Mouse (Mus musculus): ENCODE results near the gene Hist1h2ap. TPM values are rescaled to one million over a fixed set of nuclear protein-coding genes. Genes with fewer than 3 reads are reported as not detected.
"Not testable (repeated sequence)": the region's sequence is repeated elsewhere in the genome, so short reads cannot be mapped to it uniquely, and the experiment has no call there.

Hist1h2ap gene
- total and polyA plus RNA-seq, 2 experiments, result 6.3 to 37.4 TPM

DNA sequence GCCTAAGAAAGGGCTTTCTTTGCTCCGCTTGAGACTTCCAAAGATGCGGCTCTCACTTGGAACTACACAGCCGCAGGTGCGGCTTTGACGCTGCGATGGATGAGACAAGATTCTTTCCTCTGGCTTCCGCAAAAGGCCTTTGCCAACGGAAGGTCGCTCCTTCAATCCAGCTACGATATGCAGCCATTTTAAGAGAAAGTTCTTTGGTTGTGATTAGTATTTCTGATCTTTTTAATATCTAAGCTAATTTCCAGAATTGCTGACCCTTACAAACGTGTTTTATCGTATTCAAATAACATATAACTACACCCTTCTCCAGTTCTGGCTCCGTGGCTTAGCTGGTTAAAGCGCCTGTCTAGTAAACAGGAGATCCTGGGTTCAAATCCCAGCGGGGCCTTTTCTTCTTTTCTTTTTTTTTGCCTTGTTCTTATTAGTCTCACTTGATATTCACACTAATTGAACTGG, 22.4 kb upstream of the Hist1h2ap start:
- WGBS, result 11% methylated on average over 15 of the region's 15 CpGs
- H3K27ac ChIP-seq (replicated peaks; ENCODE audit: insufficient read depth, low read depth, low read length), result no peak overlapping the region
- peak; percentile 33 for DNase-seq (ENCODE audit: extremely low read depth, low read depth, low spot score)
- H3K79me2 ChIP-seq (ENCODE audit: control insufficient read depth, insufficient read depth, low read length), result no peaks in the 10 kb centered on the region
- H3K36me3 ChIP-seq (ENCODE audit: control insufficient read depth, insufficient read depth, low read length), result no peaks in the 10 kb centered on the region
- 0 out of 2 replicates have a peak, but pooled peaks cover 2% of the 10 kb centered on the region for H3K4me1 ChIP-seq (ENCODE audit: control insufficient read depth, insufficient read depth, low read length)
- no peak overlapping the region for H3K9ac ChIP-seq (ENCODE audit: low read depth, low read length)
- TF ChIP-seq CTCF (IDR thresholded peaks at IDR 0.05; ENCODE audit: low read depth, low read length), result no peak
- TF ChIP-seq POLR2A (IDR thresholded peaks at IDR 0.05; ENCODE audit: extremely low read depth, insufficient read depth, low read length), result no peak
- no peaks in the 10 kb centered on the region for H3K27me3 ChIP-seq (ENCODE audit: control insufficient read depth, insufficient read depth, low read length)
- peak overlapping the region; percentile 50 for H3K4me3 ChIP-seq (ENCODE audit: insufficient read depth, low read depth, low read length)

DNA sequence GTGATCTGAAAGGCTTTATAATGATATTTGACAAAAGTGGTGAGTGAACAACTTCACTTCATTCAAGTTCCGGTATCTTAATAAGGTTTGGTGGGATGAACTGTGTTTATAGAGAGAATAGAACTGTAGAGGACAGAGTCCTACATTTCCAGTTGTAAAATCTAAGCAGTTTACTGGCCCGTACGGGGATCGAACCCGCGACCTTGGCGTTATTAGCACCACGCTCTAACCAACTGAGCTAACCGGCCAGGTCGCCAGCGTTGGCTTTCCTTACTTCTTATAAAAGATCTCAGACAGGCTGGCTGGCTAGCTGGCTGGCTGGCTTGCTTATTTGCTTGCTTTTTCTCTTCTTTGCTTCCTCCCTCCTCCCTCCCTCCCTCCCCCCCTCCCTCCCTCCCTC, 21.8 kb upstream of the Hist1h2ap start:
- DNase-seq (ENCODE audit: extremely low read depth, low read depth, low spot score), result peak; percentile 72
- TF ChIP-seq POLR2A (IDR thresholded peaks at IDR 0.05; ENCODE audit: extremely low read depth, insufficient read depth, low read length), result no peak
- no peak for TF ChIP-seq CTCF (IDR thresholded peaks at IDR 0.05; ENCODE audit: low read depth, low read length)
- no peaks in the 10 kb centered on the region for H3K79me2 ChIP-seq (ENCODE audit: control insufficient read depth, insufficient read depth, low read length)
- 0 out of 2 replicates have a peak overlapping the region, but pooled peaks have one; percentile 50 for H3K4me3 ChIP-seq (ENCODE audit: insufficient read depth, low read depth, low read length)
- H3K9ac ChIP-seq (ENCODE audit: low read depth, low read length), result no peak overlapping the region
- WGBS, result 5% methylated on average over 11 of the region's 11 CpGs
- 0 out of 2 replicates have a peak, but pooled peaks cover 2% of the 10 kb centered on the region for H3K4me1 ChIP-seq (ENCODE audit: control insufficient read depth, insufficient read depth, low read length)
- no peaks in the 10 kb centered on the region for H3K27me3 ChIP-seq (ENCODE audit: control insufficient read depth, insufficient read depth, low read length)
- H3K27ac ChIP-seq (replicated peaks; ENCODE audit: insufficient read depth, low read depth, low read length), result no peak overlapping the region
- H3K36me3 ChIP-seq (ENCODE audit: control insufficient read depth, insufficient read depth, low read length), result no peaks in the 10 kb centered on the region

GRCm38 (mm10) chr13:21852215-21852945, 19.1 kb upstream of the Hist1h2ap start:
- no peaks in the 10 kb centered on the region for H3K27me3 ChIP-seq (ENCODE audit: control insufficient read depth, insufficient read depth, low read length)
- no peak for DNase-seq (ENCODE audit: extremely low read depth, low read depth, low spot score)
- H3K4me1 ChIP-seq (ENCODE audit: control insufficient read depth, insufficient read depth, low read length), result 0 out of 2 replicates have a peak, but pooled peaks cover 2% of the 10 kb centered on the region
- H3K79me2 ChIP-seq (ENCODE audit: control insufficient read depth, insufficient read depth, low read length), result no peaks in the 10 kb centered on the region
- 67% methylated on average over 3 of the region's 3 CpGs for WGBS
- H3K4me3 ChIP-seq (ENCODE audit: insufficient read depth, low read depth, low read length), result no peak overlapping the region
- TF ChIP-seq POLR2A (IDR thresholded peaks at IDR 0.05; ENCODE audit: extremely low read depth, insufficient read depth, low read length) (no peak), CTCF (IDR thresholded peaks at IDR 0.05; ENCODE audit: low read depth, low read length) (no peak)
- H3K27ac ChIP-seq (replicated peaks; ENCODE audit: insufficient read depth, low read depth, low read length), result no peak overlapping the region
- no peak overlapping the region for H3K9ac ChIP-seq (ENCODE audit: low read depth, low read length)
- no peaks in the 10 kb centered on the region for H3K36me3 ChIP-seq (ENCODE audit: control insufficient read depth, insufficient read depth, low read length)

- not testable (repeated sequence) for H3K9ac ChIP-seq (ENCODE audit: low read depth, low read length); H3K27me3 ChIP-seq (ENCODE audit: control insufficient read depth, insufficient read depth, low read length)
- WGBS, result 80% methylated on average over 1 of the region's 1 CpGs
These were observed 17.4 kb upstream of the Hist1h2ap start for GRCm38 (mm10) chr13:21850696-21851095.

GRCm38 (mm10) chr13:21847883-21848282, 14.6 kb upstream of the Hist1h2ap start:
- no peaks in the 10 kb centered on the region for H3K79me2 ChIP-seq (ENCODE audit: control insufficient read depth, insufficient read depth, low read length)
- H3K27ac ChIP-seq (replicated peaks; ENCODE audit: insufficient read depth, low read depth, low read length), result no peak overlapping the region
- TF ChIP-seq CTCF (IDR thresholded peaks at IDR 0.05; ENCODE audit: low read depth, low read length) (no peak), POLR2A (IDR thresholded peaks at IDR 0.05; ENCODE audit: extremely low read depth, insufficient read depth, low read length) (no peak)
- no peaks in the 10 kb centered on the region for H3K27me3 ChIP-seq (ENCODE audit: control insufficient read depth, insufficient read depth, low read length)
- H3K9ac ChIP-seq (ENCODE audit: low read depth, low read length), result no peak overlapping the region
- H3K36me3 ChIP-seq (ENCODE audit: control insufficient read depth, insufficient read depth, low read length), result no peaks in the 10 kb centered on the region
- no peak for DNase-seq (ENCODE audit: extremely low read depth, low read depth, low spot score)
- WGBS, result 45% methylated on average over 8 of the region's 8 CpGs
- H3K4me3 ChIP-seq (ENCODE audit: insufficient read depth, low read depth, low read length), result no peak overlapping the region
- H3K4me1 ChIP-seq (ENCODE audit: control insufficient read depth, insufficient read depth, low read length), result no peaks in the 10 kb centered on the region

More at GRCm38 (mm10) chr13:21850696-21851095, 17.4 kb upstream of the Hist1h2ap start:
- H3K27ac ChIP-seq (replicated peaks; ENCODE audit: insufficient read depth, low read depth, low read length); H3K79me2 ChIP-seq (ENCODE audit: control insufficient read depth, insufficient read depth, low read length); H3K36me3 ChIP-seq (ENCODE audit: control insufficient read depth, insufficient read depth, low read length); H3K4me3 ChIP-seq (ENCODE audit: insufficient read depth, low read depth, low read length); H3K4me1 ChIP-seq (ENCODE audit: control insufficient read depth, insufficient read depth, low read length); DNase-seq (ENCODE audit: extremely low read depth, low read depth, low spot score): not testable (repeated sequence)

DNA sequence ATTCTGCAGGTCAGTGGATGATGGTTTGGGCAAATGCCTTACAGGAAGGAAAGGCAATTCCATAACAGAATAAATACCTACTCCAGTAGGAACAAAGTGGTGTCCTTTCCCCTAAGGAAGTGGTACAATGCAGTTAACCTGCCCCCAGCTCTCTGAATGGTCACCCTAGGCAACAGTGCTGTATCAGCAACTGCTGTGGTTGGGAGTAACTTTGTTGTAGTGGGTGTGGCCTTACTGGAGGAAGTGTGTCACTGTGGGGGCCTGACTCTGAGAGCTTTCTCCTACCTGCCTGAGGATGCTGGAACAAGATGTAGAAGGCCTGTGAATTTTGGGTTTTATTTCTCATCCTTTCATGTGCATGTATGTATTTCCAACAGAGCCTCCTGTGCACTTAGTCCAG, 13.0 kb upstream of the Hist1h2ap start:
- not testable (repeated sequence) for H3K79me2 ChIP-seq (ENCODE audit: control insufficient read depth, insufficient read depth, low read length); DNase-seq (ENCODE audit: extremely low read depth, low read depth, low spot score); H3K36me3 ChIP-seq (ENCODE audit: control insufficient read depth, insufficient read depth, low read length); H3K27ac ChIP-seq (replicated peaks; ENCODE audit: insufficient read depth, low read depth, low read length); H3K27me3 ChIP-seq (ENCODE audit: control insufficient read depth, insufficient read depth, low read length); H3K4me3 ChIP-seq (ENCODE audit: insufficient read depth, low read depth, low read length); H3K4me1 ChIP-seq (ENCODE audit: control insufficient read depth, insufficient read depth, low read length); H3K9ac ChIP-seq (ENCODE audit: low read depth, low read length)

GRCm38 (mm10) chr13:21840508-21840907, 7.2 kb upstream of the Hist1h2ap start:
- H3K27ac ChIP-seq (replicated peaks; ENCODE audit: insufficient read depth, low read depth, low read length); DNase-seq (ENCODE audit: extremely low read depth, low read depth, low spot score); H3K79me2 ChIP-seq (ENCODE audit: control insufficient read depth, insufficient read depth, low read length); H3K4me3 ChIP-seq (ENCODE audit: insufficient read depth, low read depth, low read length); H3K9ac ChIP-seq (ENCODE audit: low read depth, low read length); H3K4me1 ChIP-seq (ENCODE audit: control insufficient read depth, insufficient read depth, low read length); H3K27me3 ChIP-seq (ENCODE audit: control insufficient read depth, insufficient read depth, low read length); H3K36me3 ChIP-seq (ENCODE audit: control insufficient read depth, insufficient read depth, low read length): not testable (repeated sequence)
- no CpG with 5 or more reads among the region's 4 CpGs for WGBS
